Mouse (Mus musculus): Measurements from ENCODE around the gene Trim45. TPM values are rescaled to one million over a fixed set of nuclear protein-coding genes. Genes with fewer than 3 reads are reported as not detected.

The Trim45 gene
- total and polyA plus RNA-seq, 2 experiments from 2014 or later = 5.1 to 6.7 TPM

- Histone ChIP-seq H3K9me3 (ENCODE audit: low read length) (no peaks in the 10 kb centered on the region), H3K4me3 (ENCODE audit: low read depth, low read length) (no peak overlapping the region), H3K4me1 (ENCODE audit: insufficient read depth, low read length) (no peaks in the 10 kb centered on the region), H3K27me3 (ENCODE audit: insufficient read depth, low read length) (no peaks in the 10 kb centered on the region), H3K27ac (ENCODE audit: low read depth, low read length) (no peak overlapping the region), H3K9ac (replicated peaks; ENCODE audit: low read length, poor library complexity, severe bottlenecking) (0 out of 2 replicates have a peak overlapping the region, but pooled peaks have one; percentile 19), H3K4me2 (ENCODE audit: low read depth, low read length, poor library complexity, severe bottlenecking) (no peak overlapping the region), H3K36me3 (ENCODE audit: insufficient read depth, low read length) (no peaks in the 10 kb centered on the region)
- ATAC-seq (ENCODE audit: low FRiP score) (no peak), DNase-seq (ENCODE audit: low spot score) (no peak)
- TF ChIP-seq CTCF (IDR thresholded peaks at IDR 0.05) = no peak
- 72% methylated on average over 5 of the region's 5 CpGs for WGBS
Observed at GRCm38 (mm10) chr3:100961007-100961406, 39.0 kb downstream of the Trim45 start.

GRCm38 (mm10) chr3:100961501-100961900, 39.5 kb downstream of the Trim45 start:
- WGBS = 84% methylated on average over 7 of the region's 7 CpGs
- ATAC-seq (ENCODE audit: low FRiP score) = no peak
- TF ChIP-seq CTCF (IDR thresholded peaks at IDR 0.05) = no peak

DNA sequence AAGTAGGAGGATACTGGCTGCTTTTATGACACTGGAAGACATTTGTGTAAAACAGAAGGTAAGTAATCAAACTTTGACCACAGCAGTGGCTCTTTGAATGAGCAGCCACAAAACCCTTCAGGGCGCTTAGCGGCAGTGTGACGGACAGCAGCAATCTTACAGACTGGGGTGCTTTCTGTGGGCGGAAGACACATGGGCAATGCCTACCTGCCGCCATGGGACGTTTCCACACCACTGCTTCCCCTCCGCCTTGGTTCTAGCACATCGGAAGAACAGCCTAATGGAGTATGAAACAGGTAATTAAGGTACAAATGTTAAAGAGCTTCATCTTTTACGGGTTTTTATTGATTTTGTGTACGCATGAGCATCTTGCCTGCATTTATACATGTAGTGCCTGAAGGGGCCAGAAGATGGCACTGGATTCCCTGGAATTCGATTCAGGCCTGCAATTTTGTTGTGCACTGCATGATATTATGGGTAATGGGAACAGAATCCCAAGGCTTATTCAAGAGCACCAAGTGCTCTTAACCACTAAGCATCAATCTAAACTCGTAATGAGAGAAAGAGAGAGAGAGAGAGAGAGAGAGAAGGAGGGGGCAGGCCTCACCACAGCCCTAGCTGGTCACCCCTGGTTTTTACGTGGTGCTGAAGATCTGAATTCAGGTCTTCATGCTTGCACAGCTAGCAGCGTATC, 42.0 kb downstream of the Trim45 start:
- Histone ChIP-seq H3K9ac (replicated peaks; ENCODE audit: low read length, poor library complexity, severe bottlenecking) (no peak overlapping the region), H3K27me3 (ENCODE audit: insufficient read depth, low read length) (no peaks in the 10 kb centered on the region), H3K4me2 (ENCODE audit: low read depth, low read length, poor library complexity, severe bottlenecking) (no peak overlapping the region), H3K27ac (ENCODE audit: low read depth, low read length) (no peak overlapping the region), H3K36me3 (ENCODE audit: insufficient read depth, low read length) (no peaks in the 10 kb centered on the region), H3K4me3 (ENCODE audit: low read depth, low read length) (no peak overlapping the region), H3K9me3 (ENCODE audit: low read length) (no peaks in the 10 kb centered on the region), H3K4me1 (ENCODE audit: insufficient read depth, low read length) (no peaks in the 10 kb centered on the region)
- 77% methylated on average over 14 of the region's 14 CpGs for WGBS
- DNase-seq (ENCODE audit: low spot score) = peak; percentile 75
- peak; percentile 90 for TF ChIP-seq CTCF (IDR thresholded peaks at IDR 0.05)
- peak; percentile 54; the same call in 1 of the 2 replicates for ATAC-seq (ENCODE audit: low FRiP score)

More at GRCm38 (mm10) chr3:100961501-100961900, 39.5 kb downstream of the Trim45 start:
- Histone ChIP-seq H3K27ac (ENCODE audit: low read depth, low read length) (no peak overlapping the region), H3K27me3 (ENCODE audit: insufficient read depth, low read length) (no peaks in the 10 kb centered on the region), H3K36me3 (ENCODE audit: insufficient read depth, low read length) (no peaks in the 10 kb centered on the region), H3K4me1 (ENCODE audit: insufficient read depth, low read length) (no peaks in the 10 kb centered on the region), H3K4me3 (ENCODE audit: low read depth, low read length) (no peak overlapping the region), H3K4me2 (ENCODE audit: low read depth, low read length, poor library complexity, severe bottlenecking) (no peak overlapping the region), H3K9me3 (ENCODE audit: low read length) (no peaks in the 10 kb centered on the region), H3K9ac (replicated peaks; ENCODE audit: low read length, poor library complexity, severe bottlenecking) (0 out of 2 replicates have a peak overlapping the region, but pooled peaks have one; percentile 19)
- no peak for DNase-seq (ENCODE audit: low spot score)

DNA sequence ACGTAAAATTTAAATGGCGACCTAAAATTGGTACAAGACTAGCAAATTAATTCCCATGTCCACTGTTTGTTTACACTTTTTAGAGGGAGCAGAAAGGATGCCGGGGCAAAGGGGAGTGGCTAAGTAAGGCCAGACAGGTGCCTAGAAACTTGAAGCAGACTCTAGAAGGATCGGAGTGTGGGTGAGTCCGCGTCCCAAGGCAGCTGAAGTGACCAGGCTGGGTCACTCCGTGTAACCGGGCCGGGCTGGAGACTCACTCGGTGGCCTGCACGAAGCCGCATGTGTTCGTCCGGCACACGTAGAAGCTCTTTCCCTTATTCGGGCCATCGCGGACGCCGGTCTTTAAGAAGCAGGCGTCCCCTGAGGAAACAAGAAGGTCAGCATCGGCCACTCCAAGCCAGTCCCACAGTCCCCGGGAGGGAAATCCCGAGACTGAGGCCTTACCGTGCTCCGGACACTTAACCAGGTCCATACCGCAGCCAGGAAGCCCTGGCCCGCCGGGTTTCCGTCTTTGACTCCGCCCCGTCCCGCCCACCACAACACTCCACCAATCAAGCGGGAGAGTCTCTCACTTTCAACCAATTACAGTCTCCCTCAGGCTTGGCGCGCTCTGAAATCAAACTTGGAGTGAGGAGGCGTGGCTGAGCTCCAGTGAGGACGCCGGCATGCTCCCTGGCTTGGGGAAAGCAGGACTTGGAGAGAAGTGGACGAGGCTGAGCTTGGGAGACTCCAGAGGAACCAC, 47.3 kb downstream of the Trim45 start, which contains the start of gene Ttf2:
Ttf2 (minus strand) TSS at position 488 of the 742 bp plus-strand sequence.
- WGBS = under 1% methylated on average over 40 of the region's 40 CpGs
- H3K4me2 ChIP-seq (ENCODE audit: low read depth, low read length, poor library complexity, severe bottlenecking) = peak within 1 kb of the TSS; percentile 97
- no peak for TF ChIP-seq CTCF (IDR thresholded peaks at IDR 0.05)
- peaks cover 3% of the 10 kb centered on the region; the same call in 1 of the 2 replicates for H3K4me1 ChIP-seq (ENCODE audit: insufficient read depth, low read length)
- H3K4me3 ChIP-seq (ENCODE audit: low read depth, low read length) = peak within 1 kb of the TSS; percentile 60
- H3K27ac ChIP-seq (ENCODE audit: low read depth, low read length) = no peak within 1 kb of the TSS
- H3K27me3 ChIP-seq (ENCODE audit: insufficient read depth, low read length) = no peaks in the 10 kb centered on the region
- no peaks in the 10 kb centered on the region for H3K36me3 ChIP-seq (ENCODE audit: insufficient read depth, low read length)
- peak; percentile 93 for DNase-seq (ENCODE audit: low spot score)
- no peaks in the 10 kb centered on the region for H3K9me3 ChIP-seq (ENCODE audit: low read length)
- ATAC-seq (ENCODE audit: low FRiP score) = peak; percentile 97
- H3K9ac ChIP-seq (replicated peaks; ENCODE audit: low read length, poor library complexity, severe bottlenecking) = peak within 1 kb of the TSS; percentile 51

- H3K36me3 ChIP-seq (ENCODE audit: insufficient read depth, low read length) = no peaks in the 10 kb centered on the region
- 2% methylated on average over 1 of the region's 1 CpGs for WGBS
Observed at GRCm38 (mm10) chr3:100973906-100974305, 51.9 kb downstream of the Trim45 start.

GRCm38 (mm10) chr3:100979290-100979689, 57.3 kb downstream of the Trim45 start:
- no peaks in the 10 kb centered on the region for H3K36me3 ChIP-seq (ENCODE audit: insufficient read depth, low read length)
- no peaks in the 10 kb centered on the region; the same call in 1 of the 2 replicates for H3K4me1 ChIP-seq (ENCODE audit: insufficient read depth, low read length)
- no peaks in the 10 kb centered on the region for H3K27me3 ChIP-seq (ENCODE audit: insufficient read depth, low read length)
- DNase-seq (ENCODE audit: low spot score) (no peak), ATAC-seq (ENCODE audit: low FRiP score) (no peak)
- H3K27ac ChIP-seq (ENCODE audit: low read depth, low read length) = no peak overlapping the region
- 69% methylated on average over 8 of the region's 8 CpGs for WGBS
- no peak overlapping the region for H3K4me3 ChIP-seq (ENCODE audit: low read depth, low read length)
- no peak for TF ChIP-seq CTCF (IDR thresholded peaks at IDR 0.05)
- no peaks in the 10 kb centered on the region for H3K9me3 ChIP-seq (ENCODE audit: low read length)
- no peak overlapping the region for H3K4me2 ChIP-seq (ENCODE audit: low read depth, low read length, poor library complexity, severe bottlenecking)
- H3K9ac ChIP-seq (replicated peaks; ENCODE audit: low read length, poor library complexity, severe bottlenecking) = no peak overlapping the region

More at GRCm38 (mm10) chr3:100973906-100974305, 51.9 kb downstream of the Trim45 start:
- Histone ChIP-seq H3K9ac (replicated peaks; ENCODE audit: low read length, poor library complexity, severe bottlenecking) (no peak overlapping the region), H3K27ac (ENCODE audit: low read depth, low read length) (no peak overlapping the region), H3K9me3 (ENCODE audit: low read length) (no peaks in the 10 kb centered on the region), H3K4me1 (ENCODE audit: insufficient read depth, low read length) (peaks cover 3% of the 10 kb centered on the region; the same call in 1 of the 2 replicates), H3K4me3 (ENCODE audit: low read depth, low read length) (no peak overlapping the region), H3K4me2 (ENCODE audit: low read depth, low read length, poor library complexity, severe bottlenecking) (no peak overlapping the region), H3K27me3 (ENCODE audit: insufficient read depth, low read length) (no peaks in the 10 kb centered on the region)
- peak; percentile 87 for DNase-seq (ENCODE audit: low spot score)
- peak; percentile 91 for TF ChIP-seq CTCF (IDR thresholded peaks at IDR 0.05)
- no peak for ATAC-seq (ENCODE audit: low FRiP score)

Other genes starting within 250 kb of the Trim45 start
- 51.5 and 62.7 TPM in 2 replicates for gene Man1a2, start 236.7 kb upstream of the Trim45 start, total RNA-seq (2014; rRNA removed)
- gene Man1a2, start 236.7 kb upstream of the Trim45 start, polyA plus RNA-seq (2015; fragmentation: Nextera tagmentation; extraction: Ambion mirVana) = 42.6 and 70.7 TPM in 2 replicates
- gene Vtcn1, start 96.7 kb upstream of the Trim45 start, total RNA-seq (2014; rRNA removed) = not detected in 2 replicates
- gene Vtcn1, start 96.7 kb upstream of the Trim45 start, polyA plus RNA-seq (2015; fragmentation: Nextera tagmentation; extraction: Ambion mirVana) = not detected in 2 replicates
- gene Ttf2, start 47.5 kb downstream of the Trim45 start, total RNA-seq (2014; rRNA removed) = 3.6 and 3.7 TPM in 2 replicates
- gene Ttf2, start 47.5 kb downstream of the Trim45 start, polyA plus RNA-seq (2015; fragmentation: Nextera tagmentation; extraction: Ambion mirVana) = 1.5 and 1.9 TPM in 2 replicates
- 0.44 TPM in 1 of 2 replicates, not detected in the other for gene Cd101, start 107.4 kb downstream of the Trim45 start, total RNA-seq (2014; rRNA removed)
- gene Cd101, start 107.4 kb downstream of the Trim45 start, polyA plus RNA-seq (2015; fragmentation: Nextera tagmentation; extraction: Ambion mirVana) = 0.07 TPM in 1 of 2 replicates, not detected in the other
- gene Ptgfrn, start 188.1 kb downstream of the Trim45 start, total RNA-seq (2014; rRNA removed) = 53.9 and 58.5 TPM in 2 replicates
- gene Ptgfrn, start 188.1 kb downstream of the Trim45 start, polyA plus RNA-seq (2015; fragmentation: Nextera tagmentation; extraction: Ambion mirVana) = 3.7 and 3.8 TPM in 2 replicates

Measured in midbrain, postnatal 0 days (tissue).